Mouse (Mus musculus) T-helper 17 cell (primary cell): Measurements from ENCODE around the gene Slc26a10.

ENCODE experiments used
- in situ Hi-C, 2 experiments: fragments of 300-600 bp; cut with MboI, MseI; formaldehyde crosslinking; loops; 1 replicate in 1 of 2; 2 replicates in 1 of 2; pipeline ENCODE4 v1.15.1; 2025; ENCODE audit warnings: high pct_unique_total_duplicates in 2 of 2

The Slc26a10 gene

DNA sequence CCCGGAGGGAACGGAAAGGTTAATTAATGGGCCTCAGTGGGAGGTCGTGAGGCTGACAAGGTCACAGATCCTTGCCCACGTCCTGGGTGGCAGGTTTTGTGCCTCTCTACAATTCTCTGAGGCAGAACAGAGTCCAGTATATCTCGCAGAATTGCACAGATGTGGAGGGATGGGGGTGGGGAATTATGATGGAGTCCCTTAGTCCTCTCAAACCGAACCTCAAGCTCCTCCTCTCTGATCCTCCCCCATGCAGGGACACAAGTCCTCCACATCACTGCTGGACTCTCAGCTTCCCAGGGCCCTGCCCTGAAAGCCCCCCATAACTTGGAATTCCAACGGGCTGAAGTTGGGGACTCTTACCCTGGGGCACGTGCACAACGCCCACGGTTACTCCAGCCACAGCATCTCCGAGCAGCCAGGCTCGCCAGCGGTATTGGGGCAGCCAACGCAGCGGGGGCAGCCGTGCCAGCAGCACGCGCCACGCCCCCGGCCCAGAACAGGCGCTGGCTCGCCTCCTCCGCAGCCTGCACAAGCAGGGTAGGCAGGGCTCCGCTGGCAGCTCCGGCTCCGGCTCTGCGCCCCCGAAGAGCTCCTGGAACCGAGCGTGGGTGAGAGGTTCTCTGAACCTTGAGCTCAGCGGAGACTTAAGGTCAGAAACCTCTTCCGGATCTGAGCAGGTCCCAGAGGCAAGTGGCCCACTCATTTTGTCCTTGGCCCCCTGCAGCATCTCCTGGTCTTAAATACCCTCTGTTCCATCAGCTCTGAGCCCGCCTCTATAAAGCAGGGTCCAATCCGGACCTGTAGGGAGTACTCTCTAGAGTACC is at the start of gene Slc26a10:
Slc26a10 (minus strand) TSS at position 775 of the 824 bp plus-strand sequence.
- in situ Hi-C loops, result loop anchor here (5.0 to 10.0 kb wide), 3 partner anchors 52 to 155 kb away; partner anchors contain the start of gene Mars (in 1 of the 2)

DNA sequence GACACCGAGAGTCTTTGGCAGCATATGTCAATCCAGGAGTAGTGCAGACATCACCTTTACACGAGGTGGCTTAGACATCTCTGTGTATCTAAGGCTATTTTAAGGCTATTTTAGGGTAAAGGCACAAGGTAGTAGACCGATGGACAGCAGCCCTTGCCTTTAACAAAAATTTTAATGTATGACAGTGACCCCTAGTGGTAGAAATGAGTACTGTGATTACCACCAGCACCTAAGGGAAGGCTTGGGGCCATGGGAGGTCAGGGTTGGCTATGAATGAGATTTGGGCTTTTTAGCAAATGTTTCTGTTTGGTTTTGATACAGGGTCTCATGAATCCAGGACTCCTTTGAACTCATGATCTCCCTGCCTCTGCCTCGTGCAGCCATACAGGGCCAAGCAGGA is 48.5 kb upstream of the Slc26a10 start:
- in situ Hi-C loops, result loop anchor here in 1 of 2 experiments (5.0 kb wide), 1 partner anchor 102 kb away; no protein-coding TSS in a partner anchor

DNA sequence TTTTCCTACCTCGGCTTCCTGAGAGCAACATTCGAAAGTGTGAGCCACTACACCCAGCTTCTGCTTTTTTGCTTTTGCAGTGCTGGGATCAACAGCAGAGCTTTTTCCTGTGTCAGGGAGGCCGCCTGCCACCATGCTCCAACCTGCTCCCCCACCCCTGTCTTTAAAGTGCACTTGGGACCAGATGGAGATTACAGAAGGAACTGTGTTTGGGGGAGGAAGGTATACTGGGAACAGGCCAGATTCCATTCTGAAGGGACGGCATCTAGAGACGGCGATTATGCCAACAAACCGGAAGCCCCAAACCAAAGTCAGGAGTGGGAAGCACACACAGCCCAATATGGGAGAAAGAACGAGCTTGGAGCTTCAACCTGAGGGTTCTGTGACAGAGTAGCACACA is 46.7 kb upstream of the Slc26a10 start:
- in situ Hi-C loops, result loop anchor here in 1 of 2 experiments (5.0 kb wide), 1 partner anchor 100 kb away; no protein-coding TSS in a partner anchor

DNA sequence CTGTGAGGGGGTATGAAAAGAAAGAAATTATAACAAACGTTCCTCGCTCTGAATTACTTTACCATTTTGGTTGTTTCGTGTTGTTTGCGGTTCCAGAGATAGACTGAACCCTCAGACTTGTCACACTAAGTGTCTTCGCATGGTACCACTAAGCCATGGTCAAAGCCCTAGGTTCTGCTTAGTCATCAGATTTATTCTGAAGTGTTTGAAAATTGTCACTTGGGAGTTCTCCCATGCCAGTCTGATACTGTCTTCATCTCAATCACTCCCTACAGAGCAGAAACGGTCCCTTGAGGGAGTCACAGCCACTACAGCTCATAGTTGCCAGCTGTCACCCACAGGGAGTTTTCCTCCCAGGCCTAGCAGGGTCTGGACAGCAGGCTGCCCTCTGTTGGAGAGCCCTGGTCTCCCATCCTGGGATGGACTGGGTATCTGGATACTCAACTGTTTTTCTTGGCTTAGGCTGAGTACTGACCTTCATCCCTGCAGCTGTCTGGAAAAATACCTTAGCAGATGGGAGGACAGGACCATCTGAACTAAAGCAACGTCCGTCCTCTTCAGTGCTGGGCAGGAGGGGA is 46.0 kb upstream of the Slc26a10 start:
- in situ Hi-C loops, result loop anchor here in 1 of 2 experiments (5.0 kb wide), 1 partner anchor 99 kb away; no protein-coding TSS in a partner anchor

DNA sequence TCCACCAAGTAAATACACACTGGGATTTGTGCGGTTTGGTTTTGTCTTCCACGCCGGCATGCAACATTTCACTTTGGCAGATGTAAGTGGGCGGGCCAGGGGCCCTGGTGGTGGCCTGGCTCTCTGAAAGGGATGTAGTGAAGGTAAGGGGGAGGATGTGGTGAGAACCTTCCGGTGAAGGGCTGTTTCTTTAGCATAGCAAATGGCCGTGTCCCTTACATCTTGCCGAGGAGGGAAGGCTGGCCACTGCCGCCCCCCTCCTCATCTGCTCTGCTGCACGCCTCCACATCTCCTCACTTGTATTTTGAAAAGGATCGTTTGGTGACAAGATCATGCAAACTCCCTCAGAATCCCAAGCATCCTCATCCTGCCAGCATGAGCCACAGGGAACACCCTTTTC is 45.3 kb upstream of the Slc26a10 start:
- in situ Hi-C loops, result loop anchor here in 1 of 2 experiments (5.0 kb wide), 1 partner anchor 98 kb away; no protein-coding TSS in a partner anchor

DNA sequence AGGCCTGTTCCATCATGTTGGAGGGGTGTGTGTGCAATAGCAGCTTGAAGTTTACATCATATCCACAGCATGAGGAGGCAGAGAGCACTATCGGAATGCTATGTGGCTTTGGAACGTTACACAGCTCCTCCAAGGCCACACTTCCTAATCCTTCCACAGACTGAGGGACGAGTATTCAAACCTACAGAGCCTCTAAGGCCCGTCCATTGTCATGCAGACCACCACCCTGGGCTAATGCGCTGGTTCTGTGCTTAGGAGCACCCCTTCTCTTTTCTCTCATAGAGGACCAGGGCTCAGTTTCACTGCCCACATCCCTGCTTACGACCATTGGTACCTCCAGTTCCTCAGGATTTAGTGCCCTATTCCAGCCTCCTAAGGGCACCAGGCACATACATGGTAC is 44.8 kb upstream of the Slc26a10 start:
- in situ Hi-C loops, result loop anchor here in 1 of 2 experiments (5.0 kb wide), 1 partner anchor 98 kb away; no protein-coding TSS in a partner anchor

DNA sequence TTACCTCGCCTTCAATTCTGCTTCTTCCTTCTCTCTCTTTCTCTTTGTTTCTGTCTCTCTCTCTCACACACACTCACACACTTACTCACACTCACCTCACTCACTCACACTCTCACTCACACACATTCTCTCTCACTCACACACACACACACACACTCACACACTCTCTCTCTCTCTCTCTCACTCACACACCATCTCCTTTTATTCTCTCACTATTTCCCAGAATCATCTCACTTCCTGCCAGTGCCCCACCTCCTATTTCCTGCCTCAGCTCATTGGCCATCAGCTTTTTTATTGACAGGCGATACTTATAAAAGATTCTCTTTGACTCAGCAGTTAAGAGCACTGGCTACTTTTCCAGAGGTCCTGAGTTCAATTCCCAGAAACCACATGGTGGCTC is 37.9 kb upstream of the Slc26a10 start:
- in situ Hi-C loops, result no loop called here

DNA sequence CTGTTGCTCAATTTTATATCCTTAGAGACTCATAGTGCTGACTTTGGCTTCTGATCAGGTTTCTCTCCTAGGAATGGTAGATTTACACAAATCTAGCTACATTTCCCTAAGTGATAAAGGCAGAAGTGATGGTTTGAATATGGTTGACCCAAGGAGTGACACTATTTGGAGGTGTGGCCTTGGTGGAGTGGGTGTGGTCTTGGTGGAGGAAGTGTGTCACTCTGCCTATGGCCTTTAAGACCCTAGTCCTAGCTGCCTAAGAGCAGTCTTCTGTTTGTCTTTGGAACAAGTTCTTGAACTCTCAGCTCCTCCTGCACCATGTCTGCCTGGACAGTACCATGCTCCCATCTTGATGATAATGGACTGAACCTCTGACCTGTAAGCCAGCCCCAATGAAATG is 36.7 kb upstream of the Slc26a10 start:
- in situ Hi-C loops, result no loop called here

DNA sequence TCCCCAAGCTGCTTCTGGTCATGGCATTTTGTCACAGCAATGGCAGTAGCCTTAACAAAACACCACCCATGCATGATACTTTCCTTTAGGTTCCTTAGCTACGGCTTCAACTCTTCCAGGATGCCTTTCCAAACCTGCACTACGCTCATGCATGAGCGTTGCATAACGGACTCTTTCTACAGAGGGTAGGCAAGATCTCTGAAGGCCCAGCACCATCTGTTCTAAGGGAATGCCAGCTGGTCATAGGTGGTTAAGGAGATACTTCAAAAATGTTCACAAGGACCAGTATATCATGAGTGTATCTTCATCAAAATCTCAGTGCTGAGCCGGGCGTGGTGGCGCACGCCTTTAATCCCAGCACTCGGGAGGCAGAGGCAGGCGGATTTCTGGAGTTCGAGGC is 36.0 kb upstream of the Slc26a10 start:
- in situ Hi-C loops, result no loop called here

DNA sequence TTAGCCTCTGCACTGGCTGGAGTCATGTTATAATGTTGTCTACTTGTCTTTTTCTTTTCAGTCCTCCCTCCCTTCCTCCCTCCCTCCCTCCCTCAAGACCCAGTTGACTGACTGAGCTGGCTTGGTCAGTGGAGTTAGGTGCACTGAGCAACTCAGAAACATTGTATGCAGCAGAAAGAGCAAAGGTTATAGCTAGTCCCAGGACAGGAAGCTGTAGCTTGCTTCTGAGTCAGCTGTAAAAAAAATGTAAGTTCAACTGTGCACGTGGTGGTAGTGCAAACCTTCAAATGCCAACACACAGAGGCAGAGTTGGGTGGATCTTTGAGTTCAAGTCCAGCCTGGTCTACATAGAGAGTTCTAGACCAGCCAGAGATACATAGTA is 34.0 kb upstream of the Slc26a10 start:
- in situ Hi-C loops, result no loop called here

DNA sequence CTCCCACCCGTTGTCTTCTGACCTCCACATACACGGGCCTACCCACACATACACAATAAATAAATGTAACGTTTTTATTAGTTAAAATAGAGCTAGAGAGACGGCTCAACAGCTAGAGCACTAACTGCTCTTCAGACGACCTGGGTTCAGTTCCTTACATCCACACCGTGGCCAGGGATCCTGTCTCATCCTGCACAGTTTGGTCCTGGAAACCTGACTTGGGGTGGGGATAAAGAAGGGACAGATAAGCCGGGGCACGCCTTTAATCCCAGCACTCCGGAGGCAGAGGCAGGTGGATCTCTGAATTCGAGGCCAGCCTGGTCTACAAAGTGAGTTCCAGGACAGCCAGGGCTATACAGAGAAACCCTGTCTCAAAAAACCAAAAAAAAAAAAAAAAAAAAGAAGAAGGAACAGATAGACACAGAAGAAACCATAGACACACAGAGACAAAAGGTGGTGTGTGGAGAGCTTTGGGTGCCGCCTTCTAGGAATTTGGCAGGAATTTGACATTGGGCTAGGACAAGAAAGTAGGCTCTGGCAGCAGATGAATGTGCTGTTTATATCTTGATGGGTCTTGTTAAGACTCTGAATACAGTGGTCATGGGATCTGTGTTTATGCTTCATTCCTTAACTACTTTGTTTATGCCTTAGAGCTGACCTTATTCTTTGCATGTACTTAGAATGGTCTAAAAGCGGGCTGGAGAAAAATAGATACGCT is 33.4 kb upstream of the Slc26a10 start:
- in situ Hi-C loops, result no loop called here

DNA sequence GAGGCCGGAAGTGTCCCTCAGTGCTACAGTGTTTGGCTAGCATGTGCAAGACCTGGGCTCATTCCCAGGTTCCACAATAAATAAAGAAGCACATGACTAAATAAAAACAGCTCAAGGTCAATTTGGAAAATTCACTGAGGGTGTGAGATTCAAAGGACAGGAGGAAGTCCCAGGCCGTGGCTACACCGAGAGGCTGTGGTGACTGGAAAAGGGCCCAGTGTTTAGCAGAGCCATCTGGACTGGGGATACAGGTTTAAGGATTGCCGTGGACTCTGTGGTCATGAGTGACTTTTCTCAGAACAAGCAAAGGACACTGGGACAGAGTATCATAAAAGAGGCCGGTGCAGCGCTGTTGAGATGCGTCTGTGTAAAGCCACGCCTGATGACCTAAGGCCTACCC is 32.8 kb upstream of the Slc26a10 start:
- in situ Hi-C loops, result no loop called here

DNA sequence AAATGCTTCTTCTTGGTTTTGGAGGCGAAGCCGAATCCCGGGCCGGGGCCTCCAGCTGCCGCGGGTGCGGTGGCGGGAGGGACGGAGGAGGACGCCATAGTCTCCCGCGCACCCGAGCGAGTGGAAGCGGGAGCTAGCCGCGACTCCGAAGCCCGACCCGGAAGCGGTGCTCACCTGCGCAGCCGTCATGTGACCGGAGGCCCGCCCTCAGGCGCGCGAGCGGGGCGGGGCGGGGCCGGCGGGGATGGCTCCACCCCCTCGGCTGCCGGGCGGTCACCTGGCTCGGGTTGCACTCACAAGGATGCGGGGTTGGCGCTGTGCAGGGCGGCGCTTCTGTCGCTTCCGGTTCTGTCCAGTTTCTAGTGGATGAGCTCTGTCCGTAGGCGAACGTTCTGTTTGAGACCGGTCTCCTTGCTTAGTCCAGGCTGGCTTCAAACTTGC is 31.0 kb upstream of the Slc26a10 start, which contains the start of gene Pip4k2c:
Pip4k2c (minus strand) TSS at position 172 of the 441 bp plus-strand sequence.
- in situ Hi-C loops, result no loop called here

DNA sequence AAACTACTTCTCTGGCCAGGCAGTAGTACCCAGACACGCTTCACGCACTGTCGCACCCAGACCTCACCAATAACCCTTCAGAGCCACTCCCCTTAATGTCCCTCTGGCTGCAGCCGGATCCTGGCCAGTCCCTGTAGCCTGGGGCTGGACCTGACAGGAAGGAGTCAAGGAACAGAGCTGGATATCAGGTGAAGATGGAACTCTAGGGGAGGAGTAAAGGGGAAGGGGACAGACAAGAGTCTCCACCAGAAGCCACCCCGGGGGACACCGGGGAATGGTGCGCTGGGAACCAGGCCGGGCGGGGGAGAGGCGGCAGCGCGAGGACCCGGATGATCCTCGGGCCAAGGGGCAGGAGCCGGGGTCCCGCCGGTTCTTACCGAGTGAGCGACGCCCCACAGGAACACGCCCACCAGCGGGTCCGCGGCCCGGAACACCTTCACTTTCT is 30.5 kb upstream of the Slc26a10 start:
- in situ Hi-C loops, result no loop called here

DNA sequence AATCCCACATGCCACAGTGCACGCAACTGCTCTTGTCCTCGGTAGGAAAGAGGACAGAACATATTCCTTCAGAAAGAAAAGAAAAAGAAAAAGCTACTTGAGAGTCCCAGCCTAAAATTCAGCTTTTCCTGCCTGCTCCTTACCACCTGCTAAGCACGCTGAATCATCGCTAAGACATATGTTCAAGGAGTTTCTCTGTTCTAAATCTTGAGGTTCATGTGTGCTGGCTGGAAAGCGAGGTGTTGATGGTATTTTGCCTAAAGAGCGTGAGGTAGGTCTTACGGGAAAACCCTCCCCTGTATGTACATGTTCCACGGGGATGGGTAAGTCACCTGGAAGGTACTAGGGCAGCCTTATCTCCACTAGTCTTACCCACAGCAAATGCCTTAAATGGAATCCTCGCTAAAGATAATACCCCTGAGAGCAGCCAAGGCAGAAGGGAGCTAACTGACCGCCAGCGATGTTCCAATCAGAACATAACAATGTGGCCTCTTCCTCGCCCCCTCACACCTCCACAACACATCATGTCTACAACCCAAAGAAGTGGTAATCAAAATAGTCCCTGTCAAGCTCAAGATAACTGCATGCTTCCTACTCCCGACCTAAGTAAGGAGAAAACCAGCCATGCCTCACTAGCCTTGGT is 29.6 kb upstream of the Slc26a10 start:
- in situ Hi-C loops, result no loop called here

DNA sequence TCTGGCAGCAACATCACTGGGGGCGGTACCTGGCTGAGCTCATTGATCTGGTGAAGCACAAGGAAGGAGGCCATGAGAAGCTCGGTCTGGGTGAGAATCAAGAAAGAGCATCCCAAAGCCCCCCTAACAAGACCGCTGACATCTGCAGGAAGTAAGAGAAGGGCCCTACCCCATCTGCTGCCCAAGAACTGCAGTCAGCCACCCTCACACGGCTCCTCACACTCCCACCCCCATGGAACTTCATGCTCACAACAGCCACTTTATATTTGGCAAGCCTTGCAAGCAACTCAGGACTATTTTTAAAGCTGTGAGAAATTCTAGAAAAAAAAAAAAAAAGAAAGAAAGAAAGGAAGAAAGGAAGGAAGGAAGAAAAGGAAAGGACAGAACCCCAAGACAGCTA is 28.5 kb upstream of the Slc26a10 start:
- in situ Hi-C loops, result no loop called here

DNA sequence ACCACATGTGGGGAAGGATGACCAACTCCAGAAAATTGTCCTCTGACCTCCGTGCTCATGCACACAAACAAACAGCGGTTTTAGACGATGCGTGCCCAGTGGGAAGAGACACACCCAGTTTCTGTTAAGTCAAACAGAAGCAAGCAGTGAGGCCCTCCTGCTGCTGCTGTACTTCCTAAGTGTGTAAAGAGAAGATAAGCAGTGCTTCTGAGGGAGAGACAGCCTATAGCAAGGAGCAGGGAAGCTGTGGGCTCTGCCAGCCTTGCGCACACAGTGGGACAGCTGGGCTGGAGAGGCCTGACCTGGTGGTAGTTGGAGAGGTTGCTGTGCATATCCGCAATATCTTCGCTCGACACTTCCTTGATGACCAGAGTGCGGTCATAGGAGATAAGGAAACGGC is 24.9 kb upstream of the Slc26a10 start:
- in situ Hi-C loops, result no loop called here

DNA sequence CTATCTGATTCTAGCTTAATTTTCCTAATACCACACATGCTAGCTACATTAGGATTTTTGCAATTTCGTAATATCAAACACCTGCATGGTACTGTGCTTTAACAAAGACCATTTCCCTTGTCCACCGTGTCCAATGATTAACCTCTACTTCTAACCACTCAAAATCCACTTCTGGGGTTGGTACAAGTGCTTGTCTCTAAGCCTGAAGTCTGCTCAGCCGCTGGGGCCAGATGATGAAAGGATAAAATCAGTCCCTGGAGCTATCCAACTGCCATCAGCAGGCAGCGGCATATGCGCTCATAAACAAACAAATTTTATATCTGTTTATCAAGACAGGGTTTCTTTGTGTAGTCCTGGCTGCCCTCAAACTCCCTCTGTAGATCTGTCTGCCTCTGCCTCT is 24.1 kb upstream of the Slc26a10 start:
- in situ Hi-C loops, result no loop called here

DNA sequence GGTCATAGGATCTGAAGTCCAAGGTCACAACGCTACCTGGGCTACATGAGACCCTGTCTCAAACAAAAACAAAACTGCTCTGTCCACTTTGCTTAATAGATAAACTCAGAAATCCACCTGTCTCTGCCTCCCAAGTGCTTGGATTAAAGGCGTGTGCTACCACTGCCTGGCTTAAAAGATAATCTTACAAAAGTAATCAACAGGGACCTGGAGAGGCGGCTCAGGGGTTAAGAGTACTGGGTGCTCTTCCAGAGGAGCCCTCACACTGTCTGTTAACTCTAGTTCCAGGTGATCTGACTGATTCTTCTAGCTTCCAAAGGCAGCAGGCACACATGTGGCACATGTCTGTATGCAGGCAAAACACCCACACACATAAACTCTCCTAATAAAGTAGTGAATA is 22.7 kb upstream of the Slc26a10 start:
- in situ Hi-C loops, result no loop called here

DNA sequence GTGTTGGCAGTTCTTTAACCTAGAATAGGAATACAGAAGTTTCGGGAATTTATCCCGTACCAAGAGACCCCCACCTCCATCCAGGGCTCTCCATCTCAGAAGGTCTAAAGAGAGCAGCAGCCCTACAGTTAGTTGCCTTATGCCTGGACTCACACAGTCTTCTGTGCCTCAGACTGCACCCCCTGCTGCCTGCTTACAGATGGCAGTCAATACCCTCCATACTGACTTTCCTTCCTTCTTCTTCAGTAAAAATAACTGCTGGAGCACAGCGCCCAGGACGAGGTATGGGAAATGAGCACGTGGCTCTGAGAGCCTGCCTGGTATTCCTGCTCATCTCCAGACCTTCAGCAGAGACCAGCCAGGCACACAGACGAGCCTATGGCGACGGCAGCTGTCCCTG is 19.8 kb upstream of the Slc26a10 start:
- in situ Hi-C loops, result no loop called here

DNA sequence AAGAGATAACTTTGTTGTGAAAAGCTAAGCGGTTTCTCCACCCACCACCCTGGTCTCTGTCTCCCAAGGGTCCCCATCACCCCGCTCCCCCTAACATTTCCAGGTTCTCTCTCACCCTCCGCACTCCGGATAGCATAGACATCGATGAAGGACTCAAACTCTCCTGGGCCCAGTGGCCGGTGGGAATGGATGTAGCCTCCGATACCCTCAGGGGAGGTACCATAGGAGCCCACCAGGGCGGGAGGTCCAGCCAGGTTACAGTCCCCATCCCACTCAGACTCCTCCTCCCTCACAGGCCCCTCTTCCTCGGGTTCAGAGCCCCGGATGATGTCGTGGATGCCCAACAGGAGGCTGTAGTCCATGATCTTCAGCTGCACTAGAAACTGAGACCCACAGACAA is 19.0 kb upstream of the Slc26a10 start:
- in situ Hi-C loops, result no loop called here
